Mouse (Mus musculus) liver, adult (tissue): ENCODE data around the gene Gatad2b.

ENCODE experiments used
- GATA4 ChIP-seq: IDR thresholded peaks from 2 replicates; pipeline ENCODE4 v1.6.1; 2014; ENCODE audit warnings: mild to moderate bottlenecking, low read length; ENCODE audit not compliant: insufficient replicate concordance

Gatad2b gene

GRCm38 (mm10) chr3:90290602-90291001 is 2.4 kb upstream of the Gatad2b start:
- no peak for TF ChIP-seq GATA4

GRCm38 (mm10) chr3:90291982-90292344 is 1.0 kb upstream of the Gatad2b start:
- no peak for TF ChIP-seq GATA4

DNA sequence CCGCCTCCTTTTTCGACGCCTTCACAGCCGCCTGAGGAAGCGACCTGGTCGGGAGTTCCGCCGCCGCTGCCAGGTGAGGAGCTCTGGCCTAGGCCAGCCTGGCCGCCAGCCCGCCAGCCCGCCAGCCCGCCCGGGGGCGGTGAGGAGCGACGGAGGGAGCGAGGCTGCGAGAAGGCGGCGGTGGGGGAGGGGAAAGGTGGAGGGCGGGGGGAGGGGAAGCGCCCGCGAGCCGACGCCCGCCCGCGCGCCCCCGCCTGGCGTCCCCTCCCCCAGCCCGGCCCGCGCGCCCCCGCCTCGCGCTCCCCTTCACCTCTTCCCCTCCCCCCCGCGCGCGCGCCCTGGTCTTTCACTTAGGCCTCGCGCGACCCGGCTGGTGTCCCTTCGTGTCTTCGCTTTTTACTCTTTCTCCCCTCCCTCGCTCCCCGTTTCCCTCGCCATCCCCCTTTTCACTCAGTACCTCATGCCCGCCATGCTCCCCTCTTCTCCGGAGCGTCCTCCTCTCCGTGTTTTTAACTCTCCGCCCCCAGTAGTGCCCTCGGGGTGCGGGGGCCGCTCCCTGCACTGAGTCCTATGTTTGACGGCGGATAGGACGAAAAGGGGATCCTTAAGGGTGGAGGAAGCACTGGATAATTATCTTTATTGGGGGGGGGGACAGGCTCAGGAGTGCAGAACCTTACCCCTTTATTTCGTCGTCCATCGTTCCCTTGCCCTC is 530 bp downstream of the Gatad2b start:
- no peak for TF ChIP-seq GATA4

GRCm38 (mm10) chr3:90294064-90294440 is 1.1 kb downstream of the Gatad2b start:
- TF ChIP-seq GATA4, result no peak

DNA sequence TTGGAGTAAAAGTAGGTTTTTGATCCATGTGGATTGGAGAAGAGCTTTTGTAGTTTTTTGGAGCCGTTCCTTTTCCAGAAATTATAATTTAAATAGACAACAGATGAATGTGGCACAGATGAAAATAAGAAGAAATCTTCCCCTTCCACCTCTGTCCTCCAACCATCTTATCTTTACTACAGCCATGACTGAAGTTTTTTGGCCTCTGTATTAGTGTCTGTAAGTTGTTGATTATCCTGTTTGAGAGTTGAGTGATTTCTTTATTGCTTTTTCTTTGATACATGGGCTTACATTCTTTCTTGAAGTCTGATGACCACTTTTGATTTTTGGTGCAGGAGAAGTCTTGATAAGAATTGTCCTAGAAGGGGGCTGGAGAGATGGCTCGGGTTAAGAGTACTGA is 1.7 kb downstream of the Gatad2b start:
- no peak for TF ChIP-seq GATA4

- TF ChIP-seq GATA4, result no peak
Observed at GRCm38 (mm10) chr3:90305801-90306200, 12.8 kb downstream of the Gatad2b start.

GRCm38 (mm10) chr3:90309589-90309988 is 16.6 kb downstream of the Gatad2b start:
- no peak for TF ChIP-seq GATA4

- no peak for TF ChIP-seq GATA4
Observed at GRCm38 (mm10) chr3:90313367-90313766, 20.4 kb downstream of the Gatad2b start.

GRCm38 (mm10) chr3:90314241-90314640 is 21.3 kb downstream of the Gatad2b start:
- no peak for TF ChIP-seq GATA4

- TF ChIP-seq GATA4, result no peak
Observed at GRCm38 (mm10) chr3:90322289-90322688, 29.3 kb downstream of the Gatad2b start.

DNA sequence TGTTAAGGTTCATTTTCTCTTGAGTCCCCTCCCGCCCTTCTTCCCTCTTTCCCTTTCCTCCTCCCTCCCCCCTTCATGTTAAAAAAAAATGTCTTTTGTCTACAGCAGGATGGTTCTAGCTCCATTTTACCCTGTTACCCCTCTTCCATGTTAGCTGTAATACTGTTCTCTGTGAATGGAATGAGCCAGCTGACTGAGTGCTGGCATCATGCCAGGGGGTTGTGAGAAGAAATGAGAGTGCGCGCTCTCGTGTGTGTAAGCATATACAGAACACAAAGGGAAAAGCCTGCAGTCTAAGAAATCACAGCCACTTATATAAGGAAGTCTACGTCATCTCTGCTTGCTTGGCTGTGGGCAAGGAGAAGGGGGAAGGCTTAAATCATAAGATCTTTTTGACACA is 30.1 kb downstream of the Gatad2b start:
- no peak for TF ChIP-seq GATA4

- no peak for TF ChIP-seq GATA4
Observed at GRCm38 (mm10) chr3:90332485-90332884, 39.5 kb downstream of the Gatad2b start.

GRCm38 (mm10) chr3:90335517-90335916 is 42.5 kb downstream of the Gatad2b start:
- TF ChIP-seq GATA4, result no peak

GRCm38 (mm10) chr3:90338190-90338589 is 45.2 kb downstream of the Gatad2b start:
- TF ChIP-seq GATA4, result no peak

DNA sequence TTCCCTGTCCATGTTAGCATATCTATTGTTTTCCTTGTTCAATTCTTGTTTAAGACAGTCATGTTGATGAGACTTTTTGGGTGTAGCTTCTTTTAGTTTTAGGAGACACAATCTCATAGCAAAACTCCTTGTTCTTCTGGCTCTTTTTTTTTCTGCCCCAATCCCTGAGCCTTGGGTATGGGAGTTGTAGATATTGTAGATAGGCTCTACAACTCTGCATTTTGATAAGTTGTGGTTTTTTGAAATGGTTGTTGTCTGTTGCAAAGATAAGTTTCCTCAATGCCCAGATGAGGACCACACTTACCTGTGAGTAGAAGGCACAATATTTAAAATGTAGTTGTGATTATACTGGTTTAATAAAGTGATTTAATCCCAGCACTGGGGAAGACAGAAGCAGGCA is 47.2 kb downstream of the Gatad2b start:
- TF ChIP-seq GATA4, result no peak

DNA sequence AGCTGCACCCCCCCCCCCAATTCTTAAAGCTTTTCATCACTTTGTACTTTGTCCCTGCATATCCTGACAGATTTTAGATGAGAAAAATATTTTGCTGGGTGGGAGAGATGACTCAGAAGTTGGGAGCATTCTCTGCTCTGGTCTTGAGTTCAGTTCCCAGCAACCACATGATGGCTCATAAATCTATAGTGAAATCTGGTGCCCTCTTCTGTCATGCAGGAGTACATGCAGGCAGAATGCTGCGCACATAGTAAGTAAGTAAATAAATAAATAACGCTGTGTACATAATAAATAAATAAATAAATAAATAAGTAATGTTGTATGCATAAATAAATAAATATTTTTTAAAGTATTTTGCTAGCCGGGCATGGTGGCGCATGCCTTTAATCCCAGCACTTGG is 54.9 kb downstream of the Gatad2b start:
- TF ChIP-seq GATA4, result no peak

DNA sequence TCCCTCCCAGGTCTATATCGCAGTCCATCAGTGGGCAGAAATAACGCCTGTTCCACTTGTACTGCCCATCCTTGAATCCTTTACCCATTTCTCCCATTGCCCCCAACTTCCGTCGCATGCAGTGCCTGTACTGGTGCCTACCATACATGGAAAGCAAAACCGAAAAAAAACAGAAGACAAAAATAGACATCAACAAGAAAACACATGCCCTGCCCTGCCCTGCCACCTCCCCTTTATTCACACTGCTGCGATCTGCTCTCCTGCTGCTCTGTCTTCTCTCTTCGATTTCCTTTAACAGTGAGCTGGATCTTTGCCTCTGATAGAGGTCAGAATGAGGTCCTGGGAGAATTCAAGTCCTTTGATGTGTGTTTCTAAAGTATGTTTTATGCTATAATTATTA is 65.0 kb downstream of the Gatad2b start:
- no peak for TF ChIP-seq GATA4
